Mouse (Mus musculus) c-Kit-negative CD71-positive TER-119-positive erythroid progenitor cells, embryonic 14.5 days (primary cell): ENCODE results near the gene Ptprz1.

Experiments used
- DNase-seq: peaks from one replicate; pipeline ENCODE4 v3.0.0-alpha.2; 2013; ENCODE audit warnings: low read depth, low spot score

Gene Ptprz1

GRCm38 (mm10) chr6:22874781-22875613, at the start of gene Ptprz1:
Gene Ptprz1, plus strand, starts transcription at chr6:22875502.
- DNase-seq = no peak

GRCm38 (mm10) chr6:22833637-22834036, 41.7 kb upstream of the Ptprz1 start:
- no peak for DNase-seq

- no peak for DNase-seq
Observed at GRCm38 (mm10) chr6:22834100-22834970, 41.0 kb upstream of the Ptprz1 start.

GRCm38 (mm10) chr6:22875614-22876541, 576 bp downstream of the Ptprz1 start:
- no peak for DNase-seq

- no peak for DNase-seq
Observed at GRCm38 (mm10) chr6:22887978-22888377, 12.7 kb downstream of the Ptprz1 start.

- no peak for DNase-seq
Observed at GRCm38 (mm10) chr6:22889333-22889732, 14.0 kb downstream of the Ptprz1 start.

- DNase-seq = no peak
Observed at GRCm38 (mm10) chr6:22901983-22902382, 26.7 kb downstream of the Ptprz1 start.

- no peak for DNase-seq
Observed at GRCm38 (mm10) chr6:22908510-22909256, 33.4 kb downstream of the Ptprz1 start.

- no peak for DNase-seq
Observed at GRCm38 (mm10) chr6:22909257-22909907, 34.1 kb downstream of the Ptprz1 start.

- no peak for DNase-seq
Observed at GRCm38 (mm10) chr6:22909908-22910260, 34.6 kb downstream of the Ptprz1 start.

- no peak for DNase-seq
Observed at GRCm38 (mm10) chr6:22922880-22923279, 47.6 kb downstream of the Ptprz1 start.

- no peak for DNase-seq
Observed at GRCm38 (mm10) chr6:22932768-22933265, 57.5 kb downstream of the Ptprz1 start.

GRCm38 (mm10) chr6:22937126-22937525, 61.8 kb downstream of the Ptprz1 start:
- DNase-seq = no peak

- no peak for DNase-seq
Observed at GRCm38 (mm10) chr6:22937526-22937925, 62.2 kb downstream of the Ptprz1 start.

- DNase-seq = no peak
Observed at GRCm38 (mm10) chr6:22944191-22944590, 68.9 kb downstream of the Ptprz1 start.

- no peak for DNase-seq
Observed at GRCm38 (mm10) chr6:22963374-22963773, 88.1 kb downstream of the Ptprz1 start.

- no peak for DNase-seq
Observed at GRCm38 (mm10) chr6:22968073-22968472, 92.8 kb downstream of the Ptprz1 start.

GRCm38 (mm10) chr6:22983769-22984519, 108.6 kb downstream of the Ptprz1 start:
- no peak for DNase-seq

GRCm38 (mm10) chr6:22984520-22985154, 109.3 kb downstream of the Ptprz1 start:
- DNase-seq = no peak
